Mouse (Mus musculus) heart, embryonic 14.5 days (tissue): ENCODE data around the gene Rab3gap1. TPM values are rescaled to one million over a fixed set of nuclear protein-coding genes. Genes with fewer than 3 reads are reported as not detected.

ENCODE experiments used
- ATAC-seq: fragments of 200-750 bp; cut with Nextera tagmentation; 2 replicates; pipeline ENCODE4 v1.8.0; 2017; ENCODE audit warnings: low read depth, moderate TSS enrichment; ENCODE audit not compliant: insufficient number of reproducible peaks, insufficient read depth, low FRiP score
- H3K27ac ChIP-seq, 2 experiments: fragments of 200-500 bp in 1 of 2; fragments of 300-500 bp in 1 of 2; sonication (generic) in 1 of 2; replicated peaks in 1 of 2; 2 replicates each; pipeline ENCODE4 v1.5.1; 2012 to 2014; ENCODE audit warnings: low read depth in 2 of 2, low read length in 2 of 2, control low read depth in 1 of 2, mild to moderate bottlenecking in 1 of 2, mixed read lengths in 1 of 2; ENCODE audit not compliant: control insufficient read depth in 1 of 2, insufficient read depth in 1 of 2
- H3K27me3 ChIP-seq: fragments of 300-500 bp; sonication (generic); 2 replicates; pipeline ENCODE4 v1.6.1; 2014; ENCODE audit warnings: mild to moderate bottlenecking, low read length, control low read depth; ENCODE audit not compliant: control insufficient read depth, insufficient read depth
- H3K36me3 ChIP-seq: fragments of 300-500 bp; sonication (generic); 2 replicates; pipeline ENCODE4 v1.6.1; 2014; ENCODE audit warnings: mild to moderate bottlenecking, control low read depth, low read length, mixed read lengths; ENCODE audit not compliant: control insufficient read depth, insufficient read depth
- H3K4me1 ChIP-seq, 2 experiments: fragments of 200-500 bp in 1 of 2; fragments of 300-500 bp in 1 of 2; sonication (generic) in 1 of 2; 2 replicates each; pipeline ENCODE4 v1.6.1; 2012 to 2014; ENCODE audit warnings: low read length in 2 of 2, control low read depth in 1 of 2, mixed read lengths in 1 of 2; ENCODE audit not compliant: control insufficient read depth in 2 of 2, insufficient read depth in 2 of 2
- H3K4me2 ChIP-seq: fragments of 300-500 bp; sonication (generic); 2 replicates; pipeline ENCODE4 v1.6.1; 2014; ENCODE audit warnings: mild to moderate bottlenecking, low read length
- H3K4me3 ChIP-seq, 2 experiments: fragments of 200-500 bp in 1 of 2; fragments of 300-500 bp in 1 of 2; sonication (generic) in 1 of 2; 2 replicates each; pipeline ENCODE4 v1.5.1; 2012 to 2014; ENCODE audit warnings: low read length in 2 of 2, mild to moderate bottlenecking in 2 of 2, control low read depth in 1 of 2, low read depth in 1 of 2, moderate library complexity in 1 of 2; ENCODE audit not compliant: control insufficient read depth in 1 of 2, insufficient read depth in 1 of 2
- H3K9ac ChIP-seq: fragments of 300-500 bp; sonication (generic); 2 replicates; pipeline ENCODE4 v1.6.1; 2014; ENCODE audit warnings: mild to moderate bottlenecking, low read length
- H3K9me3 ChIP-seq: fragments of 300-500 bp; sonication (generic); 2 replicates; pipeline ENCODE4 v1.6.1; 2016; ENCODE audit warnings: low read length, control low read depth; ENCODE audit not compliant: control insufficient read depth
- WGBS: fragments of 180-500 bp; shearing (Covaris S2); extraction: QIAGEN DNeasy Blood & Tissue Kit; methylation state at CpG from one replicate; pipeline ENCODE4 v1.1.7; 2014; 5-methylcytosine and 5-hydroxymethylcytosine counted together
- polyA plus RNA-seq: library from polyadenylated mRNA; unstranded; fragments of >200 nt; fragmentation: Nextera tagmentation; extraction: Ambion mirVana; gene quantifications from 2 replicates; pipeline ENCODE4 v1.2.1, GENCODE M21; 2014

The Rab3gap1 gene
- polyA plus RNA-seq, 1 experiment from 2014 or later: 29.7 TPM

DNA sequence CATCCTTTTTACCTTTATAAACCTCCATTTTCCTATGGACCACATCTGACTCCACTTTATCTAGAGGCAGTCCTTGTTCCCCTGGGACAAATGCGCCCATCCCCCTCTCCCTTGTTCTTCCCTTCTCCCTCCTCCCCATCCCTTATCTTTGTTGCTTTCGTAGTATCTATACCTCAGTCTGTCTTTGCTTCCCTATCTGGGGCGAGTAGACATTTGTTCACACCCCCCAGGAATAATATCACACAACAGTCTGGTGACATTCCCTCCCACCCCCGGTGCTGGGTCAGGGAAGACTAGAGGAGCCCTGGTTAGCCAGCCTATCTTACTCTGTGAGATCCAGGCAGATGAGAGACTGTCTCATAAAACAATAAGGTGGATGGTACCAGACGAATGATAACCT is 23.1 kb upstream of the Rab3gap1 start:
- Histone ChIP-seq H3K36me3 (no peaks in the 10 kb centered on the region), H3K27ac (no peak overlapping the region), H3K9me3 (no peaks in the 10 kb centered on the region), H3K4me1 (no peaks in the 10 kb centered on the region), H3K9ac (no peak overlapping the region), H3K27me3 (no peaks in the 10 kb centered on the region), H3K4me2 (no peak overlapping the region), H3K4me3 (no peak overlapping the region)
- 40% methylated on average over 5 of the region's 5 CpGs for WGBS
- no peak for ATAC-seq

DNA sequence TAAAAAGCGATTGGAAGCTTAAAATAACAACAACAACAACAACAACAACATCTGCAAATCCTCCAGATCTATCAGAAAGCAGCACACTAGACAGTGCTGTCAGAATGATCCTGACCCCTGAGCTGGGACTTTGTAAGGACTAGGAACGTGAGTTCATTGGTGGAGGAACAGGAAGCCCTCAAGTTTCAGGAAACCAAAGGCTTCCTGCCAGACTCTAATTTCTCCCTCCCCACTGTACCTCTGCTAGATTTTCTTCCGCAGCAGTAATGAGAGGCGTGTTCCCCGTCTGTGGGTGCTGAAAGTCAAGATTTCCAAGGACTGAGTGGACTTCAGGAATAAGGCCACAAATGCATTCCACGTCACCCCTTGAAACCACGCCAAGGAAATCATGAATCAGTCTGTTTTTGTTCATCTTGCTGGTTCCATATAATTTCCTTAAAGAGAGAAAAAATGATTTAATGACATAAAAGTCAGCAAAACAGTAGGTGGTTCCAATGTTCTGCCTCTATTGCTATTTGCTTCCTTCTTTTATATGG is 18.4 kb upstream of the Rab3gap1 start:
- Histone ChIP-seq H3K9ac (no peak overlapping the region), H3K27me3 (no peaks in the 10 kb centered on the region), H3K27ac (no peak overlapping the region), H3K4me3 (no peak overlapping the region), H3K9me3 (peaks cover 10% of the 10 kb centered on the region), H3K4me2 (no peak overlapping the region), H3K4me1 (no peaks in the 10 kb centered on the region), H3K36me3 (no peaks in the 10 kb centered on the region)
- ATAC-seq: no peak
- WGBS: 53% methylated on average over 7 of the region's 7 CpGs

- no peaks in the 10 kb centered on the region for H3K4me1 ChIP-seq
- H3K27me3 ChIP-seq: no peaks in the 10 kb centered on the region
- H3K9ac ChIP-seq: no peak within 1 kb of the TSS
- 82% methylated on average over 14 of the region's 14 CpGs for WGBS
- H3K36me3 ChIP-seq: no peaks in the 10 kb centered on the region
- H3K27ac ChIP-seq: no peak within 1 kb of the TSS
- ATAC-seq: no peak
- H3K4me2 ChIP-seq: no peak within 1 kb of the TSS
- peaks cover 10% of the 10 kb centered on the region for H3K9me3 ChIP-seq
- no peak within 1 kb of the TSS for H3K4me3 ChIP-seq
Measured at GRCm38 (mm10) chr1:127854486-127855222, 13.9 kb upstream of the Rab3gap1 start, which contains the start of gene Map3k19. Gene Map3k19, minus strand, starts transcription at chr1:127855031.

- ATAC-seq: no peak
- WGBS: 76% methylated on average over 9 of the region's 9 CpGs
- H3K27ac ChIP-seq: no peak overlapping the region
Measured at GRCm38 (mm10) chr1:127858945-127859648, 9.5 kb upstream of the Rab3gap1 start.

DNA sequence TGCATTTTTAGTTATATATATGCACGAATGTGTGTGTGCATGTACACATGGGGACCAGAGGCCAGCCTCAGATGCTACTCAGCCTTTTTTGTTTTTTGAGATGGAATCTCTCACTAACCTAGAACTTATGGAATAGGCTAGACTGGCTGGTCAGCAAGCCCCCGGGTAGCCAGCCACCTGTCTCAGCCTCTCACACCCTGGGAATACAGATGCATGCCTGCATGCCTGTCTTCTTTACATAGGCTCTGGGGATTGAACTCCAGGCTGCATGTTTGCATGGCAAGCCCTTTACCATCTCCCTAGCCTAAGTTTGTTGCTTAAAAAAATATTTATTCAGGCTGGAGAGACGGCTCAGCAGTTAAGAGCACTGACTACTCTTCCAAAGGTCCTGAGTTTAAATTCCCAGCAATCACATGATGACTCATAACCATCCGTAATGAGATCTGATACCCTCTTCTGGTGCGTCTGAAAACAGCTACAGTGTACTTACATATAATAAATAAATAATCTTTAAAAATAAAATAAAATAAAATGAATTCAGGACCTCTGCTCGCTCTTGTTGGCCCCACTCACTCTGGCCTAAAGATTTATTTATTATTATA is 8.7 kb upstream of the Rab3gap1 start:
- 68% methylated on average over 6 of the region's 6 CpGs for WGBS
- no peak overlapping the region for H3K4me3 ChIP-seq
- no peak for ATAC-seq
- H3K27me3 ChIP-seq: no peaks in the 10 kb centered on the region
- H3K27ac ChIP-seq: no peak overlapping the region
- H3K4me1 ChIP-seq: no peaks in the 10 kb centered on the region
- no peak overlapping the region for H3K9ac ChIP-seq
- H3K4me2 ChIP-seq: no peak overlapping the region
- H3K36me3 ChIP-seq: no peaks in the 10 kb centered on the region
- H3K9me3 ChIP-seq: no peaks in the 10 kb centered on the region

More at GRCm38 (mm10) chr1:127858945-127859648, 9.5 kb upstream of the Rab3gap1 start:
- Histone ChIP-seq H3K4me3 (no peak overlapping the region), H3K27me3 (no peaks in the 10 kb centered on the region), H3K9ac (no peak overlapping the region), H3K9me3 (no peaks in the 10 kb centered on the region), H3K4me1 (no peaks in the 10 kb centered on the region), H3K4me2 (no peak overlapping the region), H3K36me3 (no peaks in the 10 kb centered on the region)

- Histone ChIP-seq H3K4me2 (no peak overlapping the region), H3K36me3 (no peaks in the 10 kb centered on the region), H3K4me3 (no peak overlapping the region), H3K9me3 (no peaks in the 10 kb centered on the region), H3K9ac (no peak overlapping the region), H3K27me3 (no peaks in the 10 kb centered on the region), H3K27ac (no peak overlapping the region), H3K4me1 (no peaks in the 10 kb centered on the region)
- no peak for ATAC-seq
- 90% methylated on average over 4 of the region's 4 CpGs for WGBS
Measured at GRCm38 (mm10) chr1:127860492-127860891, 8.1 kb upstream of the Rab3gap1 start.

- no peaks in the 10 kb centered on the region for H3K27me3 ChIP-seq
- H3K4me1 ChIP-seq: no peaks in the 10 kb centered on the region
- no peak overlapping the region for H3K4me3 ChIP-seq
- no peak overlapping the region for H3K4me2 ChIP-seq
- no peaks in the 10 kb centered on the region for H3K36me3 ChIP-seq
- WGBS: 78% methylated on average over 5 of the region's 5 CpGs
- H3K9me3 ChIP-seq: no peaks in the 10 kb centered on the region
- no peak overlapping the region for H3K27ac ChIP-seq
- no peak for ATAC-seq
- no peak overlapping the region for H3K9ac ChIP-seq
Measured at GRCm38 (mm10) chr1:127861900-127862299, 6.7 kb upstream of the Rab3gap1 start.
